Mouse (Mus musculus): ENCODE measurements around the gene Ctnnd1. TPM values are rescaled to one million over a fixed set of nuclear protein-coding genes. Genes with fewer than 3 reads are reported as not detected.

Gene Ctnnd1
- total RNA-seq, 2 experiments from 2014 or later, result 46.1 to 59.1 TPM

DNA sequence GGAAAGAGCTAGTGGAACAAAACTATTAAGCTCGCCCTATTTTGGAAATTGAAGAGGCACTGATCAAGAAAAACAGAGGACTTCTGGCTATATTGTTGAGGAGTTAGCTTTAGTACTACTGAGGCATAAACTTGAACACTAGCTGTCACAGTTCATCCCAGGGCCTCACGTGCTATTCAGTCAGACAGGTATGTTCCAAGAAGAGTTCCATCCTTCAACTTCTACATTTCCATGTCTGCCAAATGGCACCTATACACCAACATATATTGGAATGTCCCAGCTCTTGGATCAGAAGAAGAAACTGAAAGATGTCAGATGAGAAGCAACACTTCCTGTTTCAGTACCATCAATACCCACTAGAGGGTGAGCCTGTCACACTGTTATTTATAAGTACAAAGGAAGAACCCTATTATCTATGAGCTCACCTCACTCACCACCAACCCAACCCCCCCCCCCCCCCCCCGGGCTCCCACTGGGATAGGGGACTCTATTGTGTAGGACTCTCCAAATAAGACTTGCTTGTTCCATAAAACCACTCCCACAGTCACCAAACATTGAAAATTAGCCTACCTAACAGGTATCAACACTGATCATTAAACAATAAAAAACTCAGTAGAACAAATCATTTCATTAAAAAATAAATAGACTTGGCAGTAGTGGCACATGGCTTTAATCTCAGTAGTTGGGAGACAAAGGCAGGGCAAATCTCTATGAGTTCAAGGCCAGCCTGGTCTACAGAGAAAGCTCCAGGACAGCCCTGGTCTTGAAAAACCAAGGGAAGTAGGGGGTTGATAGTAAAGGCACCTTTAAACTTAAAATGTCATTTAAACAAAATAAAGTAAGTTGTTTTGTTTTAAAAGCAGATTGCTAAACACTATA lies 32.7 kb downstream of the Ctnnd1 start:
- peak in 1 of 2 experiments; percentile 17 for DNase-seq (ENCODE audit: extremely low spot score in 1 of 2, low spot score in 1 of 2)

GRCm38 (mm10) chr2:84612764-84613163 lies 37.8 kb downstream of the Ctnnd1 start:
- DNase-seq (ENCODE audit: extremely low spot score in 1 of 2, low spot score in 1 of 2), result no peak

GRCm38 (mm10) chr2:84607842-84608241 lies 42.7 kb downstream of the Ctnnd1 start:
- no peak for DNase-seq (ENCODE audit: extremely low spot score in 1 of 2, low spot score in 1 of 2)

- no peak for DNase-seq (ENCODE audit: extremely low spot score in 1 of 2, low spot score in 1 of 2)
Observed at GRCm38 (mm10) chr2:84600977-84601376, 49.6 kb downstream of the Ctnnd1 start.

GRCm38 (mm10) chr2:84599270-84599888 lies 51.2 kb downstream of the Ctnnd1 start:
- no peak for DNase-seq (ENCODE audit: extremely low spot score in 1 of 2, low spot score in 1 of 2)

DNA sequence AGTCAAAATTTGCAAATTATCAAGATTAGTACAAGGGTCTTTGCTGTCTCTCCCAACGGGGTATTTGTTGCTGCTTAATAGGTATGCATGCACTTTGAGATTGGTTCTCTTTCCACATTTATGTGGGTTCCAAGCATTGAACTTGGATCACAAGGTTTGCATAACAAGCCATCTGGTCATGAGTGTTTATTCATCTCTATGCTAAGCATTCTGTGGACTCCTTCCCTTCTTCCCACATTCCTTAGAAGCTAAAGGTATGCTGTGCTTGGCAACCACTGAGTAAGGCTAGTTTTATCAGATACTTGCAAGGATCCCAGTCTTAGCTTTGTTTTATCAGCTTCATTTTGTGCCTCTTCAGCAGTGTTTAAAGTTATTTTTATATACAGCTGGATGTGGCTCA lies 53.4 kb downstream of the Ctnnd1 start:
- no peak for DNase-seq (ENCODE audit: extremely low spot score in 1 of 2, low spot score in 1 of 2)

GRCm38 (mm10) chr2:84592801-84593200 lies 57.8 kb downstream of the Ctnnd1 start:
- DNase-seq (ENCODE audit: extremely low spot score in 1 of 2, low spot score in 1 of 2), result no peak

DNA sequence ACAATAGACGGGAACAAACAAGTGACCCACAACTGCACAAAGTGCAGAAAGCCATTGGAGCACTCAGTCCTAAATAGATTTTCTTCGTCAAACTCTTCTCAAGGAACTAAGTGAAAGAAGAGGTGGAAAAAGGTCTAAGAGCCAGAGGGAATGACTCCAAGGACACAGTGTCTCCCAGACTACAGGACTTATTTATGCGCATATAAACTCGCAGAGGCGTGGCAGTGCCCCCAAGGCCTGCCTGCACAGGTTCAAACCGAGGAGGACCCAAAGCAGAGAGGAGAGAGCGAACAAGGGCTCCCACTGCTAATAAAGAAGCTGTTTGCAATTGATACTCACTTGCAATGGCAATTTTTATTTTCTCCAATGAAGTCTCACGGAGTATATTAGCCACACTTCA lies 64.9 kb downstream of the Ctnnd1 start:
- no peak for DNase-seq (ENCODE audit: extremely low spot score in 1 of 2, low spot score in 1 of 2)

GRCm38 (mm10) chr2:84582286-84582685 lies 68.3 kb downstream of the Ctnnd1 start:
- no peak for DNase-seq (ENCODE audit: extremely low spot score in 1 of 2, low spot score in 1 of 2)

DNA sequence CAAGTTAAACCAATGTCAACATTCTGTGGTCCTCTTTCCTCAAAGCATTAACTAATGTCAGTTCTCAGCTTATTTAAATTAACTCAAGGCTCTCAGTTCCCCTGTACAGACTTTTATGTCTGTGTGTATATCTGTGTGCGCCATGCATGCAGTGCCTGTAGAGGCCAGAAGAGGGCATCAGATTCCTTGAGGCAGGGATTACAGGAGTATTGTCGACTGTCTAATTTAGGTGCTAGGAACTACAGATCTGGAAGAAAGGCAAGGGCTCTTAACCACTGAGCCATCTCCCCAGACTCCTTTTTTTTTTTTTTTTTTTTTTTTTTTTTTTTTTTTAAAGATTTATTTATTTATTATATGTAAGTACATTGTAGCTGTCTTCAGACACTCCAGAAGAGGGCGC lies 69.4 kb downstream of the Ctnnd1 start:
- DNase-seq (ENCODE audit: extremely low spot score in 1 of 2, low spot score in 1 of 2), result no peak

- no peak for DNase-seq (ENCODE audit: extremely low spot score in 1 of 2, low spot score in 1 of 2)
Observed at GRCm38 (mm10) chr2:84579311-84579710, 71.3 kb downstream of the Ctnnd1 start.

DNA sequence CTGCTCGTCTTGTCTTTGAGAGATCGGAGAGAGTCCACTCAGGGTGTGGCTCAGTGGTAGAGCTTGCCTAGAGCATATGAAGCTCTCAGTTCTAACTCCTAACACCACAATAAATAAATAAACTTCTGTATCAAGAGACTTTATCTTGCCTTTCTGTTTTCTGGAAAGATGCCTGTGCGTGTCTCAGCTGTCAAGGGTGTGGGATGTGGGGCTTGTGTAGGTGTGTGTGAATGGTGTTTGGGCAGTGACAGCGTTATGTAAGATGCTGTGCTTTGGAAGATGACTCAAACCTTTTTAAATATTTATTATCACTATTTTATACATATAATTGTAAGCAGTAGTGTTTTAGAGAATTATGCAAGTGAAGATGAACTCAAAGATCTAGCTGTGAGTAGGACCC lies 76.4 kb downstream of the Ctnnd1 start:
- no peak for DNase-seq (ENCODE audit: extremely low spot score in 1 of 2, low spot score in 1 of 2)

DNA sequence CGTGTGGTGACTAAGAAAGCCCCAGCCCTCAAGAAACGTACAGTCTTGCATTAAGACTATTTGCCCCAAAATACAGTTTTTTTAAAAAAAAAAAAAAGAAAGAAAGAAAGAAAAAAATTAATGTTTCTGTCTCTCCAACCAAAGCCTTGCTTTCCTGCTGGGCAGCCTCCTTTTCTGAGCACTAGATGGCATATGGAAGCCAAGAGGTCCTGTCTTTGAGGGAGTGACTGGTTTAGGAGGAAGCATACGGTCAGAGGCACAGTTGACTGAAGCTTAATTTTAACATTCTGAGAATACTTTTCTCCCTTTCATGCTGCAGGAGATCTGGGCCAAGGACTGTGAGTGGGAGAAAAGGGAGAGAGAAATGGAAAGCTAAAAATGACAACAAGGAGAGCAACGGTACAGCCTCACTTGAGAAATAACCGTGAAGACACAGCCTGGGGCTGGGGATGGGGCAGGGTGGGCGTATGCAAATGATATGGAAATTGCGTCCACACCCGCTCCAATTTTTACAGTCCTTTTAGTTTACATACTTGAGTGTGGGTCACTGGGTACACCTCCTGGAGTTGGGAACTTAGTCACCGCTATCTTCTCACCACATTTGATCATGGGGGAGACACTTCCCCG lies 93.6 kb downstream of the Ctnnd1 start:
- DNase-seq (ENCODE audit: extremely low spot score in 1 of 2, low spot score in 1 of 2), result no peak

GRCm38 (mm10) chr2:84551390-84552100 lies 99.0 kb downstream of the Ctnnd1 start:
- no peak for DNase-seq (ENCODE audit: extremely low spot score in 1 of 2, low spot score in 1 of 2)

Other genes with a start within 250 kb of the Ctnnd1 start
- 1 to 10 TPM; 9.0 to 9.1 TPM for gene Calcrl, start 225.4 kb downstream of the Ctnnd1 start, total RNA-seq (2021)
- gene Tfpi, start 174.0 kb downstream of the Ctnnd1 start, total RNA-seq (2021), result 1 to 10 TPM; 3.1 to 3.3 TPM
- gene Btbd18, start 8.3 kb upstream of the Ctnnd1 start, total RNA-seq (2021), result not detected
- 10 to 100 TPM; 30.3 to 31.5 TPM for gene Selenoh, start 20.0 kb upstream of the Ctnnd1 start, total RNA-seq (2021)
- gene Gm28635, start 27.3 kb upstream of the Ctnnd1 start, total RNA-seq (2021), result 1 to 10 TPM in 1 of 2 experiments, not detected in 1; 1.1 TPM
- 10 to 100 TPM; 31.3 to 33.3 TPM for gene Med19, start 27.6 kb upstream of the Ctnnd1 start, total RNA-seq (2021)
- 100 to 1,000 TPM; 217 to 249 TPM for gene Tmx2, start 28.4 kb upstream of the Ctnnd1 start, total RNA-seq (2021)
- 10 to 100 TPM; 37.3 to 37.7 TPM for gene Zdhhc5, start 64.4 kb upstream of the Ctnnd1 start, total RNA-seq (2021)
- 1 to 10 TPM; 8.1 to 8.7 TPM for gene Clp1, start 76.6 kb upstream of the Ctnnd1 start, total RNA-seq (2021)
- gene Ypel4, start 83.3 kb upstream of the Ctnnd1 start, total RNA-seq (2021), result 10 to 100 TPM; 60.0 to 67.5 TPM
- 1 to 10 TPM; 1.8 to 2.2 TPM for gene Gm19426, start 92.9 kb upstream of the Ctnnd1 start, total RNA-seq (2021)
- gene Serping1, start 124.7 kb upstream of the Ctnnd1 start, total RNA-seq (2021), result 1 to 10 TPM; 5.7 to 7.4 TPM
- gene Ube2l6, start 148.1 kb upstream of the Ctnnd1 start, total RNA-seq (2021), result 1 to 10 TPM; 3.9 to 4.3 TPM
- not detected for gene Smtnl1, start 171.9 kb upstream of the Ctnnd1 start, total RNA-seq (2021)
- gene Timm10, start 176.2 kb upstream of the Ctnnd1 start, total RNA-seq (2021), result 10 to 100 TPM; 58.0 to 60.3 TPM
- under 1 TPM; 0.30 to 0.35 TPM for gene Slc43a1, start 188.1 kb upstream of the Ctnnd1 start, total RNA-seq (2021)
- gene Rtn4rl2, start 235.9 kb upstream of the Ctnnd1 start, total RNA-seq (2021), result 10 to 100 TPM; 92.3 to 94.5 TPM

Measured in layer of hippocampus, postnatal 25 days (tissue).